Mouse (Mus musculus): ENCODE measurements around the gene Fbxo33. TPM values are rescaled to one million over a fixed set of nuclear protein-coding genes. Genes with fewer than 3 reads are reported as not detected.
A peak's percentile ranks its signal among the peaks of the same experiment; 100 is the strongest.

Gene Fbxo33
- polyA plus RNA-seq, 1 experiment from 2014 or later: 7.3 TPM

DNA sequence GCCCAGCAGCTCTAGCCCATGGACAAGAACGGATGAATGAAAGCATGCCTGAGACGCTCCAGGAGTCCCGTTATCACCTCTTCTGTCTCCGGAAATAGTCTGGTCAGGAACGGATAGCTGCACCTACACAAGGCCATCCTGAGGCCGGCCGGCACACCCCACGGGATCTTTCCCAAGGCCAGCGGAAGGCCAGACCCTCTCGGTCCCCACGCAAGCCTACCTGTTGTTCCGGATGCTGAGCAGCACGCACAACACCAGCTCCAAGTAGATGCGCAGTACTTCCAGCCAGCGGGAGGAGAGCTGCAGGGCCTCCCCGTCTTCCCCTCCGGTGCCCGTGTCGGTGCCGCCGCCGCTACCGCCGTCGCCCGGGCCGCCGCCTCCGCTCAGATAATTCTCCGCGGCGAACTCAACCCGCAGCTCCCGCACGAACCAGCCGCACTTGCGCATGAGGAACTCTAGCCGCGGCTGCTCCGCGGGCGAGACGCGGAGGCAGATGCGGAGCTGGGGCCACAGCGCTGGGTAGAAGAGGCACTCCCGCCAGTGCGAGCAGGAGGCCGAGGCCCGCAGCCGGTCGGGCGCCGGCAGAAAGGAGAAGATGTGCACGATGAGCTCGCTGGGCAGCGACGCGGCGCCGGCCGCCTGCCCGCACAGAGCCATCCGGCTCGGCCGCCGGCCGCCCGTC, 744 bp downstream of the Fbxo33 start:
- Histone ChIP-seq H3K27me3 (ENCODE audit: low read depth, poor library complexity, severe bottlenecking) (no peaks in the 10 kb centered on the region), H3K27ac (peak overlapping the region; percentile 97), H3K4me3 (peak overlapping the region; percentile 96), H3K4me1 (peaks cover 16% of the 10 kb centered on the region), H3K9me3 (replicated peaks) (no peaks in the 10 kb centered on the region), H3K36me3 (no peaks in the 10 kb centered on the region)
- peak; percentile 62 for DNase-seq (ENCODE audit: low spot score)
- WGBS: under 1% methylated on average over 68 of the region's 69 CpGs

- H3K4me3 ChIP-seq: no peak overlapping the region
- 87% methylated on average over 3 of the region's 3 CpGs for WGBS
These were observed 2.2 kb downstream of the Fbxo33 start for GRCm38 (mm10) chr12:59217331-59217730.

DNA sequence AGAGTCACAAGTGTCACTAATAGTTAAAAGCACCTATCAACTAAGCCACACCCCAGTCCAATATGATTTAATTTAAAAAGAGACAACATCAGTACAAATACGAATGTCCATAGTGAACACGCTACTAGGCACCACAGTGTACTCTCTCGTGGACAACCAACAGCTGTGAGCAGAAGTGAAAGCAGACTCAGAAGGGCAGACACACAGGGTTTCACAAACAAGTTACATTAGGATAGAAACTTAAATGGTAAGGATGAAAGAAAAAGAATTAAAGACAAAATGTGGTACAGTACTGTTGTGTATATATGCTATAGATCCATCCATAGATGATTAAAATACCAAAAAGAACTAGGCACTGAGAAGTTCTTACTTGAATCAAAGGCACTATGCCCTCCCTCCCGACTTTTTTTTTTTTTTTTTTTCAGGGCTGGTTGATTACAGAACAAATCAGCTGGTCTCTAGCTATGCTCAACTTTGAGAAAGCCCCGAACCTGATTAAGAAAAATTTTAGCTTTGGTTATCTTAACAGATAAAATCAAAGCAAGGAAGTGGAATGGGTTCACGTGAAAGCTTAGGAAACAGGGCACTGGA, 2.8 kb downstream of the Fbxo33 start:
- Histone ChIP-seq H3K27me3 (ENCODE audit: low read depth, poor library complexity, severe bottlenecking) (no peaks in the 10 kb centered on the region), H3K4me1 (peaks cover 16% of the 10 kb centered on the region), H3K36me3 (peaks cover 7% of the 10 kb centered on the region), H3K4me3 (no peak overlapping the region), H3K9me3 (replicated peaks) (no peaks in the 10 kb centered on the region), H3K27ac (no peak overlapping the region)
- no peak for DNase-seq (ENCODE audit: low spot score)
- WGBS: 89% methylated on average over 6 of the region's 6 CpGs

More at GRCm38 (mm10) chr12:59217331-59217730, 2.2 kb downstream of the Fbxo33 start:
- Histone ChIP-seq H3K36me3 (0 out of 2 replicates have a peak, but pooled peaks cover 2% of the 10 kb centered on the region), H3K9me3 (replicated peaks) (no peaks in the 10 kb centered on the region), H3K27me3 (ENCODE audit: low read depth, poor library complexity, severe bottlenecking) (no peaks in the 10 kb centered on the region), H3K4me1 (peaks cover 16% of the 10 kb centered on the region), H3K27ac (no peak overlapping the region)
- DNase-seq (ENCODE audit: low spot score): no peak

GRCm38 (mm10) chr12:59216176-59216575, 3.3 kb downstream of the Fbxo33 start:
- peaks cover 16% of the 10 kb centered on the region for H3K4me1 ChIP-seq
- no peak for DNase-seq (ENCODE audit: low spot score)
- H3K27ac ChIP-seq: no peak overlapping the region
- H3K36me3 ChIP-seq: peaks cover 13% of the 10 kb centered on the region
- H3K4me3 ChIP-seq: no peak overlapping the region
- H3K9me3 ChIP-seq (replicated peaks): no peaks in the 10 kb centered on the region
- H3K27me3 ChIP-seq (ENCODE audit: low read depth, poor library complexity, severe bottlenecking): no peaks in the 10 kb centered on the region
- 93% methylated on average over 4 of the region's 4 CpGs for WGBS

- 90% methylated on average over 1 of the region's 1 CpGs for WGBS
These were observed 11.7 kb downstream of the Fbxo33 start for GRCm38 (mm10) chr12:59207814-59208213.

GRCm38 (mm10) chr12:59207000-59207390, 12.5 kb downstream of the Fbxo33 start:
- no peaks in the 10 kb centered on the region for H3K27me3 ChIP-seq (ENCODE audit: low read depth, poor library complexity, severe bottlenecking)
- H3K9me3 ChIP-seq (replicated peaks): no peaks in the 10 kb centered on the region
- 90% methylated on average over 3 of the region's 3 CpGs for WGBS
- no peak overlapping the region for H3K4me3 ChIP-seq
- no peaks in the 10 kb centered on the region for H3K4me1 ChIP-seq
- no peak overlapping the region for H3K27ac ChIP-seq
- H3K36me3 ChIP-seq: peaks cover 33% of the 10 kb centered on the region
- DNase-seq (ENCODE audit: low spot score): no peak

More at GRCm38 (mm10) chr12:59207814-59208213, 11.7 kb downstream of the Fbxo33 start:
- Histone ChIP-seq H3K36me3 (peaks cover 32% of the 10 kb centered on the region), H3K27me3 (ENCODE audit: low read depth, poor library complexity, severe bottlenecking) (no peaks in the 10 kb centered on the region), H3K27ac (no peak overlapping the region), H3K9me3 (replicated peaks) (no peaks in the 10 kb centered on the region), H3K4me1 (no peaks in the 10 kb centered on the region), H3K4me3 (no peak overlapping the region)
- no peak for DNase-seq (ENCODE audit: low spot score)

DNA sequence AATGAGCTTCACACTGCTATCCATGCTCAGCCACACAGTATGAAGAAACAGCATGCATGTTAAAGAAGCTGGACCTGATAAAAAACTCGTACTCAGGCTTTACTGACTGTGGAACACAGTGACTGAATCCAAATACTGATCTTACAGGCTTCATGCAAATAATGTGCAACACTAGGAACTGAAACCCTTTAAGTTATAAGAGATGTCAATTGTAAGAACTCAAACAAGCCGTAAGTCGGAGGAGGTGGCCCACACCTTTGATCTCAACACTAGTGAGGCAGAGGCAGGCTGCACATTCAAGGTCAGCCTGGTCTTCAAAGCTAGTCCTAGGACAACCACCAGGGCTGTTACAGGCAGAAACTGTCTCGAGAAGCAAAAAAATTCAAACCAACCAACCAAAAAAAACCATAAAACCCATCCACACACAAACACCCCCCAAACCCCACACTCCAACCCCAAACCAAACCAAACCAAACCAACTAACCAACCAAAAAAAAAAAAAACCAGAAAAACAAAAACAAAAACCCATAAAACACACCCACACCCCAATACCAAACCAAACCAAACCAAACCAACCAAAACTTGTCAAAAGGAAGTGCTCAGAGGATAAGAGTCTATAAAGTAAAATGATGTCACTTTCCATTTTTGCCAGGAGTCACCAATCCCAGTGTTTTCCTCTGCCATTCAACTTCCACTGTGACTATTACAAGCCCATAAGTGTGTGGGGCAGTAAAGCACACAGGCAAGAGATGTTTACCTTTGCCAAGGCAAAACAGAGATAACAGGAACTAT, 13.1 kb downstream of the Fbxo33 start:
- Histone ChIP-seq H3K27ac (no peak overlapping the region), H3K27me3 (ENCODE audit: low read depth, poor library complexity, severe bottlenecking) (no peaks in the 10 kb centered on the region), H3K4me1 (no peaks in the 10 kb centered on the region), H3K36me3 (peaks cover 29% of the 10 kb centered on the region), H3K4me3 (no peak overlapping the region), H3K9me3 (replicated peaks) (no peaks in the 10 kb centered on the region)
- no peak for DNase-seq (ENCODE audit: low spot score)
- WGBS: 91% methylated on average over 4 of the region's 4 CpGs

GRCm38 (mm10) chr12:59205571-59205970, 14.0 kb downstream of the Fbxo33 start:
- no peaks in the 10 kb centered on the region for H3K9me3 ChIP-seq (replicated peaks)
- no peak overlapping the region for H3K27ac ChIP-seq
- no peaks in the 10 kb centered on the region for H3K27me3 ChIP-seq (ENCODE audit: low read depth, poor library complexity, severe bottlenecking)
- peaks cover 26% of the 10 kb centered on the region for H3K36me3 ChIP-seq
- H3K4me1 ChIP-seq: no peaks in the 10 kb centered on the region
- H3K4me3 ChIP-seq: no peak overlapping the region
- no peak for DNase-seq (ENCODE audit: low spot score)
- WGBS: 95% methylated on average over 6 of the region's 6 CpGs

GRCm38 (mm10) chr12:59199361-59199760, 20.2 kb downstream of the Fbxo33 start:
- Histone ChIP-seq H3K9me3 (replicated peaks) (no peaks in the 10 kb centered on the region), H3K4me3 (no peak overlapping the region), H3K36me3 (peaks cover 45% of the 10 kb centered on the region), H3K27me3 (ENCODE audit: low read depth, poor library complexity, severe bottlenecking) (no peaks in the 10 kb centered on the region), H3K4me1 (no peaks in the 10 kb centered on the region), H3K27ac (no peak overlapping the region)
- no peak for DNase-seq (ENCODE audit: low spot score)
- WGBS: 94% methylated on average over 2 of the region's 2 CpGs

DNA sequence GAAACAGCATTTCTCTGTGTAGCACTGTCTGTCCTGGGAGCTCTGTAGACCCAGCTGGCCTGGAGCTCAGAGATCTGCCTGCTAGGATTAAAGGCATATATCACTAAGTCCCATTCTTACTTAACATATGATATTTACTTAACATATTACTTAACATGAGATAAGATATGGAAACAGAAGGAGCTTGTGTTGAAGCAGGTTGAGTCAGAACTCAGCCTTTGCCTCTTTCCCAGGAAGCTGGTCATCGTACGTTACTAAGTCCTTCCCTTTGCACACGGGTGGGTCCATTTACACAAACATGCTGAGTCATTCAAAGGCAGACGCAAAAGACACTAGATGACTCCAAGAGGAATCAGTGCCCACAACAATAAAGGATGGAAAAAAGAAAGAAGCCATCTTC, 20.8 kb downstream of the Fbxo33 start:
- H3K36me3 ChIP-seq: peaks cover 38% of the 10 kb centered on the region
- no peaks in the 10 kb centered on the region for H3K9me3 ChIP-seq (replicated peaks)
- no peak for DNase-seq (ENCODE audit: low spot score)

GRCm38 (mm10) chr12:59195941-59196340, 23.6 kb downstream of the Fbxo33 start:
- H3K27me3 ChIP-seq (ENCODE audit: low read depth, poor library complexity, severe bottlenecking): no peaks in the 10 kb centered on the region
- WGBS: 91% methylated on average over 4 of the region's 4 CpGs
- H3K9me3 ChIP-seq (replicated peaks): no peaks in the 10 kb centered on the region
- H3K4me1 ChIP-seq: no peaks in the 10 kb centered on the region
- peaks cover 35% of the 10 kb centered on the region for H3K36me3 ChIP-seq
- no peak overlapping the region for H3K4me3 ChIP-seq
- no peak overlapping the region for H3K27ac ChIP-seq
- no peak for DNase-seq (ENCODE audit: low spot score)

More for the DNA sequence above, 20.8 kb downstream of the Fbxo33 start:
- Histone ChIP-seq H3K4me1 (no peaks in the 10 kb centered on the region), H3K27me3 (ENCODE audit: low read depth, poor library complexity, severe bottlenecking) (no peaks in the 10 kb centered on the region), H3K4me3 (no peak overlapping the region), H3K27ac (no peak overlapping the region)
- WGBS: 93% methylated on average over 4 of the region's 4 CpGs

DNA sequence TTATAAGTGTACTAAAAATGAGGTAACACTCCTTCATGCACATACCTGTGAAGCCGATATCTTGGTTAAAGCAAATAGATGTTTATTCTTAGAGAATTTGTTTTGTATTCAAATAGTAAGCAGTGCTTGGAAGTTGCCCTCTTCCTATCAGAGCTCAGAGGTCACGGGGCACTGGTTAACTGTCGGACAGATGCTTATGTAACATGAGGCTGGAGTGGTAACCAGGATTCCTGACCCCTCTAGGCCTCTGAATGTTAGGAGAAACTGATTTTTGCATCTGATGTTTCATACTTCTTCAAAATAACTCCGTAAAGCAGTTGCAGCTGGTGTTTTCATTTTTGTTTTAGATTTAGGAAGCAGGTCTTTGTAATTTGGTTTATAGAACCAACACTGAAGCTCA, 24.5 kb downstream of the Fbxo33 start:
- Histone ChIP-seq H3K27me3 (ENCODE audit: low read depth, poor library complexity, severe bottlenecking) (no peaks in the 10 kb centered on the region), H3K4me1 (no peaks in the 10 kb centered on the region), H3K4me3 (no peak overlapping the region), H3K27ac (no peak overlapping the region), H3K36me3 (peaks cover 39% of the 10 kb centered on the region), H3K9me3 (replicated peaks) (no peaks in the 10 kb centered on the region)
- no peak for DNase-seq (ENCODE audit: low spot score)
- 87% methylated on average over 4 of the region's 4 CpGs for WGBS

Data from limb, embryonic 10.5 days (tissue).